Mouse (Mus musculus) ES-E14 (cell line): ENCODE data around the gene Dcx. TPM values are rescaled to one million over a fixed set of nuclear protein-coding genes. Genes with fewer than 3 reads are reported as not detected.

Experiments used
- DNase-seq: peaks from one replicate; pipeline ENCODE4 v3.0.0-alpha.2; 2013; ENCODE audit warnings: low read depth, low spot score
- H3K27ac ChIP-seq: 2 replicates; pipeline ENCODE4 v1.5.1; 2012; ENCODE audit warnings: low read depth, mild to moderate bottlenecking, low read length, moderate library complexity, mixed read lengths; ENCODE audit not compliant: poor library complexity, insufficient read depth, severe bottlenecking
- H3K36me3 ChIP-seq: 2 replicates; pipeline ENCODE4 v1.6.1; 2012; ENCODE audit warnings: mild to moderate bottlenecking, low read length, moderate library complexity, mixed read lengths; ENCODE audit not compliant: control insufficient read depth, poor library complexity, insufficient read depth, severe bottlenecking
- H3K4me1 ChIP-seq, 2 experiments: fragments of 150-350 bp in 1 of 2; sonication (generic) in 1 of 2; 2 replicates each; pipeline ENCODE4 v1.6.1; 2012; ENCODE audit warnings: low read length in 2 of 2, mild to moderate bottlenecking in 1 of 2, mixed read lengths in 1 of 2; ENCODE audit not compliant: control insufficient read depth in 2 of 2, insufficient read depth in 2 of 2, poor library complexity in 1 of 2
- H3K4me3 ChIP-seq, 2 experiments: fragments of 150-350 bp in 1 of 2; sonication (generic) in 1 of 2; 2 replicates each; pipeline ENCODE4 v1.5.1; 2012; ENCODE audit warnings: low read length in 2 of 2, low read depth in 1 of 2, mild to moderate bottlenecking in 1 of 2, mixed read lengths in 1 of 2; ENCODE audit not compliant: insufficient read depth in 1 of 2, poor library complexity in 1 of 2, severe bottlenecking in 1 of 2
- H3K9ac ChIP-seq: 2 replicates; pipeline ENCODE4 v1.6.1; 2012; ENCODE audit warnings: low read depth, mild to moderate bottlenecking, low read length, mixed read lengths; ENCODE audit not compliant: poor library complexity, insufficient read depth, severe bottlenecking
- H3K9me3 ChIP-seq: fragments of 150-350 bp; sonication (generic); 2 replicates; pipeline ENCODE4 v1.6.1; 2012; ENCODE audit warnings: low read depth, mild to moderate bottlenecking, low read length; ENCODE audit not compliant: control insufficient read depth, insufficient read depth
- CHD2 ChIP-seq: IDR thresholded peaks from 2 replicates; pipeline ENCODE4 v1.6.1; 2014; ENCODE audit warnings: mild to moderate bottlenecking, low read depth, low read length, inconsistent platforms
- HCFC1 ChIP-seq: IDR thresholded peaks from 2 replicates; pipeline ENCODE4 v1.6.1; 2012; ENCODE audit warnings: low read length, inconsistent platforms, borderline replicate concordance; ENCODE audit not compliant: insufficient read depth
- MAFK ChIP-seq: IDR thresholded peaks from 2 replicates; pipeline ENCODE4 v1.6.1; 2014; ENCODE audit warnings: mild to moderate bottlenecking, low read depth, low read length, inconsistent platforms; ENCODE audit not compliant: insufficient read depth
- ZC3H11A ChIP-seq: IDR thresholded peaks from 2 replicates; pipeline ENCODE4 v1.6.1; 2012; ENCODE audit warnings: low read depth, mild to moderate bottlenecking, inconsistent platforms, low read length, borderline replicate concordance
- ZNF384 ChIP-seq: IDR thresholded peaks from 2 replicates; pipeline ENCODE4 v1.6.1; 2012; ENCODE audit warnings: low read depth, low read length, inconsistent platforms
- in situ Hi-C, 2 experiments: fragments of 600-800 bp; cut with MboI; formaldehyde crosslinking; loops; one replicate each; pipeline ENCODE4 v1.15.1; 2025; ENCODE audit warnings: low sequenced_read_pairs in 2 of 2, inconsistent platforms in 1 of 2; ENCODE audit not compliant: unreplicated experiment in 2 of 2
- total RNA-seq: library from RNA; depleted of rRNA; stranded (reverse); fragments of 300-350 nt; gene quantifications from 2 replicates; pipeline ENCODE4 v1.2.3, GENCODE M21; 2012; rRNA removed

Dcx gene
- total RNA-seq = not detected in 2 replicates

- H3K9ac ChIP-seq = no peak within 1 kb of the TSS
- H3K27ac ChIP-seq = no peak within 1 kb of the TSS
Observed at GRCm38 (mm10) chrX:143932958-143933357, at the start of gene Dcx. Gene Dcx, minus strand, starts transcription at chrX:143933311.

GRCm38 (mm10) chrX:143966249-143966648 is 33.1 kb upstream of the Dcx start:
- H3K36me3 ChIP-seq = no peaks in the 10 kb centered on the region
- no peaks in the 10 kb centered on the region for H3K9me3 ChIP-seq
- no peak overlapping the region for H3K9ac ChIP-seq
- TF ChIP-seq HCFC1 = no peak
- TF ChIP-seq MAFK = no peak
- no peak for TF ChIP-seq ZC3H11A
- TF ChIP-seq CHD2 = no peak
- TF ChIP-seq ZNF384 = no peak
- in situ Hi-C loops = no loop called here
- H3K4me3 ChIP-seq = no peak overlapping the region
- H3K4me1 ChIP-seq = no peaks in the 10 kb centered on the region
- no peak for DNase-seq
- no peak overlapping the region for H3K27ac ChIP-seq

More at GRCm38 (mm10) chrX:143932958-143933357, at the start of gene Dcx:
- no peaks in the 10 kb centered on the region for H3K36me3 ChIP-seq
- no peak for TF ChIP-seq ZC3H11A
- no peak for TF ChIP-seq ZNF384
- no peak for TF ChIP-seq HCFC1
- no peak for TF ChIP-seq CHD2
- no peak for TF ChIP-seq MAFK
- no peaks in the 10 kb centered on the region for H3K9me3 ChIP-seq
- no peak within 1 kb of the TSS for H3K4me3 ChIP-seq
- H3K4me1 ChIP-seq = no peaks in the 10 kb centered on the region
- in situ Hi-C loops = no loop called here
- DNase-seq = no peak

- no peaks in the 10 kb centered on the region for H3K4me1 ChIP-seq
- H3K9me3 ChIP-seq = no peaks in the 10 kb centered on the region
- TF ChIP-seq ZC3H11A = no peak
- no peak for TF ChIP-seq MAFK
- TF ChIP-seq HCFC1 = no peak
- no peak for TF ChIP-seq ZNF384
- no peaks in the 10 kb centered on the region for H3K36me3 ChIP-seq
- no peak for DNase-seq
- no peak overlapping the region for H3K27ac ChIP-seq
- H3K4me3 ChIP-seq = no peak overlapping the region
- in situ Hi-C loops = no loop called here
- H3K9ac ChIP-seq = no peak overlapping the region
Observed at GRCm38 (mm10) chrX:143933671-143934070, 560 bp upstream of the Dcx start.

- no peak overlapping the region for H3K4me3 ChIP-seq
- H3K27ac ChIP-seq = no peak overlapping the region
- in situ Hi-C loops = no loop called here
- no peak overlapping the region for H3K9ac ChIP-seq
- no peak for DNase-seq
- no peak for TF ChIP-seq CHD2
- no peak for TF ChIP-seq HCFC1
- TF ChIP-seq MAFK = no peak
- TF ChIP-seq ZNF384 = no peak
- TF ChIP-seq ZC3H11A = no peak
- no peaks in the 10 kb centered on the region for H3K4me1 ChIP-seq
- no peaks in the 10 kb centered on the region for H3K36me3 ChIP-seq
- no peaks in the 10 kb centered on the region for H3K9me3 ChIP-seq
Observed at GRCm38 (mm10) chrX:143932530-143932929, 581 bp downstream of the Dcx start.

GRCm38 (mm10) chrX:143931400-143932185 is 1.5 kb downstream of the Dcx start:
- Histone ChIP-seq H3K4me1 (no peaks in the 10 kb centered on the region), H3K9ac (no peak overlapping the region), H3K27ac (no peak overlapping the region), H3K4me3 (no peak overlapping the region), H3K36me3 (no peaks in the 10 kb centered on the region), H3K9me3 (no peaks in the 10 kb centered on the region)
- TF ChIP-seq HCFC1 (no peak), CHD2 (no peak), ZNF384 (no peak), MAFK (no peak), ZC3H11A (no peak)
- in situ Hi-C loops = no loop called here
- no peak for DNase-seq
